Mouse (Mus musculus) liver (tissue): ENCODE results near the gene Kif9.

Experiments
- DNase-seq: peaks from one replicate; pipeline ENCODE4 v3.0.0-alpha.2; 2020; ENCODE audit warnings: mixed read lengths

Kif9 gene

GRCm38 (mm10) chr9:110529002-110529737 is 52.4 kb downstream of the Kif9 start:
- DNase-seq: peak; percentile 66

- no peak for DNase-seq
Observed at GRCm38 (mm10) chr9:110530650-110531049, 53.9 kb downstream of the Kif9 start.

- DNase-seq: no peak
Observed at GRCm38 (mm10) chr9:110531151-110531791, 54.5 kb downstream of the Kif9 start.

- DNase-seq: peak; percentile 98
Observed at GRCm38 (mm10) chr9:110531914-110532489, 55.2 kb downstream of the Kif9 start.

- DNase-seq: peak; percentile 80
Observed at GRCm38 (mm10) chr9:110532538-110533291, 56.0 kb downstream of the Kif9 start, which contains the start of gene Setd2. Gene Setd2, plus strand, starts transcription at chr9:110532597.

GRCm38 (mm10) chr9:110533645-110534044 is 56.9 kb downstream of the Kif9 start:
- no peak for DNase-seq

GRCm38 (mm10) chr9:110535114-110535513 is 58.4 kb downstream of the Kif9 start:
- no peak for DNase-seq

- DNase-seq: no peak
Observed at GRCm38 (mm10) chr9:110536636-110537035, 59.9 kb downstream of the Kif9 start.

GRCm38 (mm10) chr9:110538511-110538910 is 61.8 kb downstream of the Kif9 start:
- no peak for DNase-seq

GRCm38 (mm10) chr9:110541988-110542387 is 65.2 kb downstream of the Kif9 start:
- no peak for DNase-seq

GRCm38 (mm10) chr9:110548261-110548660 is 71.5 kb downstream of the Kif9 start:
- DNase-seq: peak; percentile 21

GRCm38 (mm10) chr9:110568309-110568708 is 91.6 kb downstream of the Kif9 start:
- DNase-seq: no peak
